Mouse (Mus musculus) cerebellum, adult 8-10 months (tissue): Measurements from ENCODE around the gene Fbxo17.
"Not testable (repeated sequence)": the region's sequence is repeated elsewhere in the genome, so short reads cannot be mapped to it uniquely, and the experiment has no call there.

ENCODE experiments used
- DNase-seq: peaks from one replicate; pipeline ENCODE4 v3.0.0; 2022

The Fbxo17 gene

DNA sequence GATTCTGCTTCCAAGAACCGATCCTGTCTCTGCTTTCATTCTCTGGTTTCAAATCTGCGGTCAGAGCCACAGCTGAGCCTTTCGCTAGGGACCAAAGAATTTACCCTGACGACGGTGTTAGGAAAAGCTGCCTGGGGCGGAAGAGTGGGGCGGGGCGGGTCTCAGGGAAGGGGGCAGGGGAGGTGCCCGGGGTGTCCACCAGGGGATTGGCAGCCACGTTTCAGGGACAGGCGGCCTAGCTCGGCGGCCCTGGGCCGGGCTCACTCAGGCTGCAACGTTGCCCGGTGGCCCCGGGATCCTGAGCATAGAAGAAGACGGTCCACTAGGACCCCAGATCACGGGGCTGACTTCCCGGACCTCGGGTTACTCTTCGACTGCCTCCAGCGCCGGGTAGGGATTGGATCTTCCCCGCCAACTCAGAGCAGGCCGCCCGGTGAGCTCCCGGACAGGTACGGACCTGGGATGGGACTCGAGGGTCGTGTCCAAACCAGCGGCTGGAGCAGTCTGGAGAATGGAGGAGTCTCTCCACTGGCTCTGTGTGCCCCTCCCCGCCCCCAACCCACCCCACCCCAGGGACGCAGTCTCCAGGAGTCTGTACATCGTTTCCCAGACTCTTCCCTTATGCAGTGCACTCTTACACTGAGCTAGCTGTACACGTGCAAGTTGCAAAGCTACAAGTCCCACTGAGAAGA is at the start of gene Fbxo17:
Gene Fbxo17 (plus strand): TSS at position 215 of the 692 bp plus-strand sequence.
- peak; percentile 51 for DNase-seq

- no peak for DNase-seq
Measured at GRCm38 (mm10) chr7:28671172-28671571, 45.4 kb upstream of the Fbxo17 start.

DNA sequence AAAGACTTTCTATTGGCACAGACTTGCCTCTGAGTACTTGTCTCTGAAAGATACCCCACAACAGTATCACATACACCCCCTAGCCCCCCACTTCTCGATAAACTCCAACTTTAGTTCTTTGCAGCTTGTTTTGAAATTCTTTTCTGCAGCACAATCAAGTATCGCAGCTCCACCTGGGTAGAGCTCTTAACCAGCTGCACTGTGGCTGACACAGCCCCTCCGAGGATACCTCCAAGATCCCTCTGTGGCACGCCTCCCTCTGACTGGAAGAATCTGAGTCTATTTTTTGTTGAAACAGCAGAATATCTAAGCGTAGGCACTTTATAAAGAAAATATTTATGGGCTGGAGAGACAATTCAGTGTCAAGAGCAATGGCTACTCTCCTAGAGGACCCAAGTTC is 44.3 kb upstream of the Fbxo17 start:
- DNase-seq = no peak

DNA sequence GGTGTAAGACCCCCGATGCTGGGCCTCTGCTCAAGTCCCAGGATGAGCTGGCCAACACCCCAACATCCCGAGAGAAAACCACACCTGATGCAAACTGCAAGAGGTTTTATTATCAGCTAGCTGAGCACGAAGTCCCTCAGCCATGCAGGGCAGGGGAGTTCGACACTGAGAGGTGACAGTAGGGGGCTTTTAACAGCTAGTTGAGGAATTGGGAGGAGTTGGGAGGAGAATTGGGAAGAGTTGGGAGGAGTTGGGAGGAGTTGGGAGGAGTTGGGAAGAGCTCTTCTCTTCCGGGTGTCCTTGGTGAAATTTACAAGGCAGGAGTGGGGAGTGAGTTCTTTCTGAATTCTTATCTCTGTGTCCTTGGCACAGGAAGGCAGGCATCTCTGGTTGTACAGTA is 43.8 kb upstream of the Fbxo17 start:
- not testable (repeated sequence) for DNase-seq

DNA sequence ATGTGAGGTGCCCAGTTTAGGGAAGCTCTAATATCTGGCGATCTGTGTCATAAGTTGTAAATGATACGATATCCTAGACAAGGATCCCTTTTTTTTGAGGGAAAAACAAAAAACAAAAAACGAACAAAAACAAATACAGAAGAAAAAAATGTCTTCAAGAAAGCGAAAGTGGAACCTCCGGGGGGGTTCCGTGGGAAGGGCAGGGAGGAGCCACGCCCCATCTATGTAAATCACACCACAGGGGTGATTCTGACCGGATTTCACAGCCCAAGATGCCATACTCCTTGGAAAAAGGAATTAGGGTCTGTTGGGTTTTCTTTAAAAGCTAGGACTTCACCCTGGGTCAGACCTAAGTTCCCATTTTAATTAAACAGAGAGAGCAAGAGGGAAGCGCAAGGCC is 41.6 kb upstream of the Fbxo17 start:
- DNase-seq = no peak

GRCm38 (mm10) chr7:28675746-28676145 is 40.9 kb upstream of the Fbxo17 start:
- no peak for DNase-seq

DNA sequence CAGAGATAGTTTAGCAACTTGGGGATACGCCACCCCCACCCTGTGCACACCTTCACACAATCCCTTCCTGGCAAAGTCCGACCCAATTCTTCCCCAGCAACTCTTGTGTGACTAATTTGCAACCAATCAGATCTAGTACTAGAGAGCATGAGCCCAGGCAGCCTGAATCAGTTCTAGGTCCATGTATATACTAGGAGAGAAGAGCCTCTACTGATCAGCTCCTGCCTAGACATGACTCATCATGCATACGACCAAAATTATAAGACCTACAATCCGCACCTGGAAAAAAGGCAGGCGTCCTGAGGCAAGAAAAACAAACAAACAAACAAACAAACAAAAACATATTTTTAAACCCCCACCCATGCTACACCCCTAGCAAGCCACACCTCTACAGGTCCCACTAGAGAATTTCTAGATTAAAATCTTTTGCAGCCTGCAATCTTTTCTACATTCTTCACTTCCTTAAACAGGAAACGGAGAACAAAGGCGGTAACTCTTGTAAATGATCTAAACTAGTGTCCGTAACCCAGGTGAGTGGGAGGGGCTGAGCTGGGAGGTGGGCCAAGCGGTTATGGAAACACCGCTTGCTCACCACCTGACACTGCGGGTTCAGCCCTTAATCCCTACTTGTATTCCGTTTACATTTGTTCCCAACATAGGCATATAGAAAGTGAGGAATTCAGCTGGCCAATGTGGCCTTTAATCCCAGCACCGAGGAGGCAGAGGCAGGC is 39.6 kb upstream of the Fbxo17 start:
- no peak for DNase-seq

GRCm38 (mm10) chr7:28677624-28678023 is 39.0 kb upstream of the Fbxo17 start:
- DNase-seq = no peak

DNA sequence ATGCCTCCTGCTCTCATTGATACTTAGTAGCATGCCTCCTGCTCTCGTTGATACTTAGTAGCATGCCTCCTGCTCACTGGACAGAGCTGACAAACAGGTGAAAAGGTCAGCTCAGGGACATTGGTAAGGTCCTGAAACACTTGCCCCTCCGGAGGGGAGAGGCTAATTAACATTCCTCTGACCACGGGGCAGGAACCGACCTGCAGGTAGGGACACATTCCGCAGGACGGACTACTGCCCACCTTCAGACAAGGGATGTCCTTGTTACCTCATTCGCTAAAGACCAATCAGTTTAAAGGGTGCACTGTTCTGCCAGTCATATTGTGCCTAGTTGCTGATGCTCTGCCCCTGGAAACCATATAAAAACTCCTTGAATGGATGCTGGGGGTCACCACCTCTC is 25.5 kb upstream of the Fbxo17 start:
- no peak for DNase-seq

- peak; percentile 10 for DNase-seq
Measured at GRCm38 (mm10) chr7:28692545-28693320, 23.9 kb upstream of the Fbxo17 start, which contains the start of gene Fbxo27. TSS of gene Fbxo27 (plus strand) at chr7:28692849.

- peak; percentile 94 for DNase-seq
Measured at GRCm38 (mm10) chr7:28693321-28693966, 23.2 kb upstream of the Fbxo17 start.

- DNase-seq = no peak
Measured at GRCm38 (mm10) chr7:28694423-28694822, 22.2 kb upstream of the Fbxo17 start.

DNA sequence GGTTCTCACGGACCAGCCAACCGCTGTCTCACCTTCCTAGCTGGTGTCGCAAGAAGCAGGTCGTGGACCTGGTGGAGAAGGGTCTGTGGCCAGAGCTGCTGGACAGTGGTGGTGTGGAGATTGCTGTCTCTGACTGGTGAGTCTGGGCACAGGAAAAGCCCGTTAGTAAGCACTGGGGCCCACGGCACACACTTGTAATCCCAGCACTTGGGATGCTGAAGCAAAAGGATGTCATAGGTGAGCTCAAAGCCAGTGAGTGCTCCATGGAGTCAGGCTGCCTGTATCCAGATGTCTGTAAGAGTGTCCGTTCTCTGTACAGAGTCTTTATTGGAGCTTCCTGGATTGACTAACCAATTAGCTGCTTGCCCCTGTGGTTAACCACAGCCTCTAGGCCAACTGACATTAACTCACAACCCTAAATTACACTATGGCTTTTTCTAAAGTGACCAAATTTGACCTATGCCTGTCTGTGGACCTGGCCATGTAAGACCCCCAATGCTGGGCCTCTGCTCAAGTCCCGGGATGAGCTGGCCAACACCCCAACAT is 21.6 kb upstream of the Fbxo17 start:
- no peak for DNase-seq

DNA sequence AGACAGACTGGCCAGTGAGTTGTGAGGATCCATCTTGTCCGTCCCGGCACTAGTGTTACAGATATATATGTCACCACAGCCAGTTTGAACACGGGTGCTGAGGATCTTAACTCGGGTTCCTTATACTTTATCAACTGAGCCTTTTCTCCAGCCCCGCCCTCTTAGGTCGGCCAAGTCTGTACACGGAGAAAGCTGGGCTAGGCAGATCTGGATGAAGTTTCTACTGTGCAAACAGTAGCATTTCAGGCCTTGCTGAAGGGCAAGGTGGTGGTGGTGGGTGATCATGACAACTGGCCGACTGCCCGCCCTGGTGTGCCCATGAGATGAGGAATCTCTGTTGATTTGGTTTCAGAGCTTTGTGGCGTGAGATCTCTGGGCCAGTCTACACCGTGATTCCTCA is 19.3 kb upstream of the Fbxo17 start:
- no peak for DNase-seq

DNA sequence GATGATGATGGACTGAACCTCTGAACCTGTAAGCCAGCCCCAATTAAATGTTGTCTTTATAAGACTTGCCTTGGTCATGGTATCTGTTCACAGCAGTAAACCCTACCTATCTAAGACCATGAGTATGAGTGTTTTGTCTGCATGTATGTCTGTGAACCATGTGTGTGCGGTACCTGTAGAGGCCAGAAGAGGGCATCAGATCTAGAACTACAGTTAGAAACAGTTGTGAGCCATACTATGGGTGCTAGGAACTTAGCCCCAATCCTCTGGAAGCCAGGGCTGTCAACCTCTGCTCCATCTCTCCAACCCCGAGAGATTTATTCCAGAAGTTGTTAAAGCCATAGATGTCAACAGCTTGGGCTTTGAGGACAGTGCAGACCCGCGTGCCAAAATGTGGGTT is 16.3 kb upstream of the Fbxo17 start:
- no peak for DNase-seq

DNA sequence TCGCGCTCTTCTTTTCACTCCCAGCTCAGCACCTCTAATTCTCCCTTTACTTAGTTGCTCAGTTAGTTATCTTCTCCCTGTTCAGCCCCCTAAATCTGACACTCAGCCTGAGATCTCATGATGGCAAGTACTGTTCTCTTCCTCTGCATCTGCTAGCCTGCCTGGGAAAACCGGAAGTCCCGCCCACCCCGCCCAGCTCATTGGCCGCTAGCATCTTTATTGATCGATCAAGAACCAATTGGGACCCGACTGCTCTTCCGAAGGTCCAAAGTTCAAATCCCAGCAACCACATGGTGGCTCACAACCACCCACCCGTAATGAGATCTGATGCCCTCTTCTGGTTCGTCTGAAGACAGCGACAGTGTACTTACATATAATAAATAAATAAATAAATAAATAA is 15.3 kb upstream of the Fbxo17 start:
- not testable (repeated sequence) for DNase-seq

DNA sequence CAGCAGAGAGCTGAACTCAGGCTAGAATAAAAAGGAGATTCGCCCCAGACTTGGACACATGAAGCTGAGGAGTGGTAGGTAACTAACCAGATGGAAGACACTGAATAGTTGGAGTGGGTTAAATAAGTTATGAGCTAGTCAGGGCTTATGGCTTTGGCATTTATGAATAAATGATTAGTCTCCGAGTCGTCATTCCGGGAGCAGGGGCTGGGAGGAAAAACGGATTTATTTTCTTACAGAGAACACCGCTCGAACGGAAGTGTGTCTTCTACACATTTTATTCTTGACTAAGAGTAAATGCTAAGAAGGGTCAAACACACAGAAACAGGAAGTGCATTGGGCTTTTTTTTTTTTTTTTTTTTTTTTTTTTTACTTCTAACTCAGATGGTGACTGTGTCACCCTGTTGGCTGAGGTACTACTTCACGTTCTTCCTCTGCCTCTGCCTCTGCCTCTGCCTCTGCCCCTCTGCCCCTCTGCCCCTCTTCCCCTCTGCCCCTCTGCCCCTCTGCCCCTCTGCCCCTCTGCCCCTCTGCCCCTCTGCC is 13.9 kb upstream of the Fbxo17 start:
- DNase-seq = no peak

GRCm38 (mm10) chr7:28709454-28709853 is 7.2 kb upstream of the Fbxo17 start:
- no peak for DNase-seq

DNA sequence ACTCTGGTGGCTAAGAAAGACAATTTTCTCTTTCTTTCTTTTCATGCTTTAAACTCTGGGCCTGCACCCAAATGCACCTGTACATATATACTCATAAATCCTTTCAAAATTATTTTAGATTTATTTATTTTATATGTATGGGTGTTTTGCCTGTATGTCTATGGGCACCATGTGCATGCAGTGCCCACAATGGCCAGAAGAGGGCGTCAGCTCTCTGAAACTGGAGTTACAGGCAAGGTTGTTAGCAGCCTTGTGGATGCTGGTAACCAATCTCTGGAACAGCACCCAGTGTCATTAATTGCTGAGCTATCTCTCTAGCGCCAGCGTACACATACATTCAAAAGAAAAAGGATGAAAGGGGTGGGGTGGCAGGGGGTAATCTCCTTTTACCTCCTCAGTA is 5.6 kb upstream of the Fbxo17 start:
- DNase-seq = no peak

DNA sequence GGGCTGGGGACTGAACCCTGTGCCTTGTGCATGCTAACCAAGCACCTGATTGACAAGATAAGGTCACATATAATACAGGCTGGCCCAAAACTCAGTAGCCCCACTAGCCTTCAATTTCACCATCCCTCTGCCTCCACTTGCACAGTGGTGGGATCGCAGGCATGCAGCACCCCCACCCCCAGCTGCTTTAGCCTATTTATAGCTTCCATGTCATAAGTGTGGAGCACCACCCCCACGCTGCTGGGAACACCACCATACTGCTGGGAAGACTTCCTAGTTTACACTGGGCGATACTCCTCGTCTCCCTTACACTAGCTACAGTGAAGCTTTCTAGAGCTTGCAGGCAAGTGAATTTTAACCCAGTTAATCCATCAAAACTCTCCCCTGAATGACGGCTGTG is 1.9 kb upstream of the Fbxo17 start:
- DNase-seq = no peak

- DNase-seq = no peak
Measured at GRCm38 (mm10) chr7:28715598-28715997, 1.0 kb upstream of the Fbxo17 start.

DNA sequence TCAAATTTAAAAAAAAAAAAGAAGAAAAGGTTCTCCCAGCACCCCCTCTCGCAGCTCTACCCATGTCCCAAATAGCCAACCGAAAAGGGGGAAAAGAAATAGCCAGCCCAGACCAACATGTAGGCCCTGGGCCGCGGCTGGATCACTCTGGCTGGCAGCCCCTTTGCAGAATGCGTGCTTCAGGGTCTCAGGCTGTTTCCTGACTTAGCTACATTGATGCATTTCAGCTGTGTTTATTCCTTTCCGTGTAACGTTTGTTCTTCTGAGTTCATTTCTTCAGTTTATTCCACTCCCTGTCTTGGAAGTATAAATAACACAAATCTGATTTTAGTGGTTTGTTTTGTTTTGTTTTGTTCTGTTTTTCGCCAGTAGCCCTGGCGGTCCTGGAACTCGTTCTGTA is 1.1 kb downstream of the Fbxo17 start:
- no peak for DNase-seq

DNA sequence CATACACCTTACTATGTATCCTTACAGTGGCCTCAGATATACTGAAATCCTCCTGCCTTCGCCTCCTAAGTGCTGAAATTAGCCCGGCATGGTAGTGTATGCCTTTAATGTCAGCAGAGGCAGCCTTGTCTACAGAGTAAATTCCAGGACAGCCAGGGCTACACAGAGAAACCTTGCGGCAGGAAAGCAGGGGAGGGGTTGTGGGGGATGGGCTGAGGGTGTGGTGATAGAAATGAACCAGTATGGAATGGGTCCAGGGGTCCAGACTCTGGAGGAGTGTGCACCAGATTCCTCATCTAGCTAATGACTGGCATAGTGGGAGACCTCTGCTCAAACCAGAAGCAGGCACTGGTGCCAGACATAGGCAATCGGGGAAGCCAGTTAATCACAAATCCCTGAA is 2.6 kb downstream of the Fbxo17 start:
- DNase-seq = no peak
